ENCODE assay signal across 13 mouse cellular contexts in genomic region chr2:55532738-55533491, GRCm38 (mm10).
DNase-seq lines count a peak whose midpoint lies in the region.
"Had no signal": no experiment of that assay in that cellular context is flagged by ENCODE, and none has a peak within 500 bp of the region (broad histone marks: within the 10 kb centered on the region; RNA-seq: fewer than 3 reads in every experiment).

No protein-coding gene starts in this region.

- intact Hi-C loops in heart, postnatal 25 days (cut with DNase I), result no loop called here

- peak; percentile 41 to 51 for DNase-seq in frontal cortex, adult 2 months (ENCODE audit: extremely low spot score in 1 of 2, low spot score in 1 of 2)
- DNase-seq in frontal cortex, postnatal 14 days (ENCODE audit: low spot score in 2 of 2), result no peak
- peak; percentile 77 for DNase-seq in brain, adult 2 months (ENCODE audit: low read depth, low spot score)
- peak; percentile 10 to 11 for DNase-seq in frontal cortex, postnatal 10 days (ENCODE audit: low spot score in 2 of 2)
- DNase-seq in left cerebral cortex, adult 9 months (ENCODE audit: low spot score in 2 of 2), result peak; percentile 28 to 45
- no peak for DNase-seq in heart, postnatal 25 days (ENCODE audit: low spot score)
- DNase-seq in spleen, adult 12 weeks (ENCODE audit: low spot score), result no peak
- DNase-seq: cerebellum, postnatal 10 days; heart, adult 11 months; kidney, adult 8-10 months; kidney, postnatal 25 days; retina, postnatal 1 day; thymus, postnatal 14 days had no signal

Comparison
In these comparisons a context has a peak if more than half of its experiments do, and no peak if none do; other contexts are left out.
1. DNase-seq: peak in frontal cortex, adult 2 months (2 of 2), brain, adult 2 months (single experiment), frontal cortex, postnatal 10 days (2 of 2) and left cerebral cortex, adult 9 months (2 of 2); none in frontal cortex, postnatal 14 days (0 of 2), heart, postnatal 25 days (single experiment) and spleen, adult 12 weeks (single experiment).